Mouse (Mus musculus): ENCODE data around the gene Gm4559. TPM values are rescaled to one million over a fixed set of nuclear protein-coding genes. Genes with fewer than 3 reads are reported as not detected.
"Not testable (repeated sequence)": the region's sequence is repeated elsewhere in the genome, so short reads cannot be mapped to it uniquely, and the experiment has no call there.

The Gm4559 gene
- polyA plus RNA-seq, 1 experiment from 2014 or later, result not detected

DNA sequence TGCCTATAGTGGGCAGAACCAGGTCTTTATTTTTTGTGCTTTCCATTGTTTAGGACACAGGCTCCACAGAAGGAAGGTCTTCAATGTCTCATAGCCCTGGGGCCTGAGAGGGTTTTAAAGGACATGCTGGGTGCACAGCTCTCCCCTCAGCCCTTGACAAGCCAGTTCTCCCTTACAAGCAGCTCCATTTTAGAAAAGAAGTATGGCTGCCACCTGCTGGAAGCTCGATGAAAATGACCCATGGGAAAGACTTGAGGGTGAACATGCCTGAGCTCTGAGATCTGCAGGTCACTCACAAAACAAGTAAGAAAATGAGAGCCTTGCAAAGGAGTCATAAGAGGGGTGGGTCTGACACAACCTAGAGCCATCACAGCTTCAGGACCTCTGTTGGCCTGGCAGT, 24.3 kb downstream of the Gm4559 start:
- Histone ChIP-seq H3K36me3 (no peaks in the 10 kb centered on the region), H3K9ac (no peak overlapping the region), H3K4me3 (replicated peaks) (no peak overlapping the region), H3K9me3 (replicated peaks) (no peaks in the 10 kb centered on the region), H3K27me3 (peaks cover 14% of the 10 kb centered on the region), H3K27ac (no peak overlapping the region), H3K4me1 (no peaks in the 10 kb centered on the region), H3K4me2 (no peak overlapping the region)
- 0% methylated on average over 1 of the region's 1 CpGs for WGBS
- ATAC-seq (replicated peaks; ENCODE audit: low FRiP score), result no peak

DNA sequence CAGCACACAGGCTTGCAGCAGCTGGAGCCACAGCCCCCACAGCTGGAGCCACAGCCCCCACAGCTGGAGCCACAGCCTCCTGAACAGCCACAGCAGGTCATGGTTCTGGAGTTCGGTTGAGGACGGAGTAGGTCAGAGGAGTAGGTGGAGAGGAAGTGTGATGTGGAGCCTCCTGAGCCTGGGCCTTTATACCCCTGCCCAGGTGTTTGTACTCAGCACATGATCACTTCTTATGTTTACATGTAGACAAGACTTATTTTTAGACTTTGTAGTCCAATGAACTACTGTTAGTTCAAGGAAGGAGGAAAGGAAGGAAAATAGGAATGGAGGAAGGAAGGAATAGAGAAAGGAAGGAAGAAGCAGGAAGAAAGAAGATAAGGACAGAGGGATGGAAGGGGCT, 33.2 kb downstream of the Gm4559 start, which contains the start of gene Gm40460:
Gene Gm40460 (minus strand): TSS at position 101 of the 400 bp plus-strand sequence.
- H3K4me2 ChIP-seq, result no peak within 1 kb of the TSS
- H3K9me3 ChIP-seq (replicated peaks), result no peaks in the 10 kb centered on the region
- H3K9ac ChIP-seq, result no peak within 1 kb of the TSS
- H3K4me3 ChIP-seq (replicated peaks), result no peak within 1 kb of the TSS
- H3K4me1 ChIP-seq, result peaks cover 7% of the 10 kb centered on the region; the same call in 1 of the 2 replicates
- no peaks in the 10 kb centered on the region for H3K36me3 ChIP-seq
- 17% methylated on average over 2 of the region's 2 CpGs for WGBS
- no peak for ATAC-seq (replicated peaks; ENCODE audit: low FRiP score)
- H3K27me3 ChIP-seq, result no peaks in the 10 kb centered on the region
- H3K27ac ChIP-seq, result no peak within 1 kb of the TSS

DNA sequence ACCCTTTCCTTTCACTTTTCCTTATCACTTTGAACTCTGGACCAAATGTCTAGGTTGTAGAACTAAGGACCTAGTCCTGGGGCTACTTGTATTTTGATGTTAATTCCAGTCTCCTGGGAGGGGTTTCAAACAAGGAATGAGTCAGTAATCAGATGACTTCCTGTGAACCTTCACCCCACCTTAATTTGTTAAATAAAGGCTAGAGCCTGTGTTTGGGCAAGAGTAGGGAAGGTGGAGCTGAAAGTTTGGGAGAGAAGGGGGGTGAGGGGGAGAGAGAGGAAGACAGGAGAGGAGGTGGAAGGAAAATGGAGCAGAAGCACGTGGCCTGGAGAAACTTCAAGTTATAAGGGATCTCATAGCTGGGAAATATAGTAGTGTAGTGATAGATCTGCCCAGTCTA, 42.6 kb downstream of the Gm4559 start:
- 19% methylated on average over 1 of the region's 1 CpGs for WGBS
- ATAC-seq (replicated peaks; ENCODE audit: low FRiP score), result no peak
- no peaks in the 10 kb centered on the region for H3K4me1 ChIP-seq

DNA sequence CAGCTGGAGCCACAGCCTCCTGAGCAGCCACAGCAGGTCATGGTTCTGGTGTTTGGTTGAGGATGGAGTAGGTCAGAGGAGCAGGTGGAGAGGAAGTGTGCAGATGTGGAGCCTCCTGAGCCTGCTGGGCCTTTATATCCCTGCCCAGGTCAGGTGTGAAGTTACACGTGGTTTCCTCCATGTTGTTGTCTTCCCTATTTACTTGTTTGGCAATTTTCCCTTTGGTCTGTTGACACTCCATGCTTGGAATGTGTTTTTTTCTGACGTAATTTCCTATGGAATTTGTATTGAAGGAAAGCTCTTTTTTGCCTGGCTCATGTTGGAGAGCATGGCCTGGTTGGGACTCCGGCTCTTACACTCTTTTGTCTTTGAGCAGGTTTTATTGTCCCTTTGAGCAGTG, 44.3 kb downstream of the Gm4559 start, which contains the start of gene Krtap5-5:
Gene Krtap5-5 (minus strand): TSS at position 101 of the 400 bp plus-strand sequence.
- not testable (repeated sequence) for H3K4me3 ChIP-seq (replicated peaks); H3K9me3 ChIP-seq (replicated peaks); ATAC-seq (replicated peaks; ENCODE audit: low FRiP score); H3K36me3 ChIP-seq; H3K9ac ChIP-seq; H3K4me1 ChIP-seq; H3K4me2 ChIP-seq; H3K27me3 ChIP-seq; H3K27ac ChIP-seq
- 40% methylated on average over 3 of the region's 3 CpGs for WGBS

More for the DNA sequence above, 42.6 kb downstream of the Gm4559 start:
- no peaks in the 10 kb centered on the region for H3K36me3 ChIP-seq
- H3K9me3 ChIP-seq (replicated peaks), result peaks cover 6% of the 10 kb centered on the region; the same call in 1 of the 2 replicates
- no peak overlapping the region for H3K4me3 ChIP-seq (replicated peaks)
- no peak overlapping the region for H3K27ac ChIP-seq
- H3K27me3 ChIP-seq, result no peaks in the 10 kb centered on the region
- H3K4me2 ChIP-seq, result no peak overlapping the region
- no peak overlapping the region for H3K9ac ChIP-seq

DNA sequence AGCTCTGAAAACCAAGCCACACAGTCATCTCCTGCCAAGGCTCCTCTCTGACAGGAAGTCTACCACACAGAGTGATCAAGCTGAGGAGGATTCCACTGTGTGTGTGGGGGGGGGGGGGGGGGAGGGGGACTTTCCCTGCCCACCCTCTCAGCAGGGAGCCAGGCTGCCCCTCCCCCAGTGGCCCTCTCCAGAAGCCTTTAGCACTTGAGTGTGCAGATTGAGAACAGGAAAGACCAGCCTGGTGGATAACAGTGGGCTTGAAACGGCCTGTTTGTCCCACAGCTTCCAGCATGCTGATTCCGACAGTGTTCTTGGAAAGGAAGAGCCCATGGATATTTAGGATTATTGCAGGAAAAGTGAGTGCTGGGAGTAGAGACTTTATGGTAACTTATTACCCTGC, 49.6 kb downstream of the Gm4559 start:
- H3K4me1 ChIP-seq, result no peaks in the 10 kb centered on the region
- no peaks in the 10 kb centered on the region for H3K9me3 ChIP-seq (replicated peaks)
- 30% methylated on average over 2 of the region's 2 CpGs for WGBS
- no peak overlapping the region for H3K4me2 ChIP-seq
- no peak overlapping the region for H3K4me3 ChIP-seq (replicated peaks)
- H3K27ac ChIP-seq, result no peak overlapping the region
- H3K27me3 ChIP-seq, result no peaks in the 10 kb centered on the region
- no peak overlapping the region for H3K9ac ChIP-seq
- no peaks in the 10 kb centered on the region for H3K36me3 ChIP-seq
- no peak for ATAC-seq (replicated peaks; ENCODE audit: low FRiP score)

Other genes with a start within 250 kb of the Gm4559 start
- 62.3 and 66.9 TPM in 2 replicates for gene Mob2, start 213.3 kb downstream of the Gm4559 start, polyA plus RNA-seq (2015; fragmentation: Nextera tagmentation; extraction: Ambion mirVana)
- gene Dusp8, start 178.5 kb downstream of the Gm4559 start, polyA plus RNA-seq (2015; fragmentation: Nextera tagmentation; extraction: Ambion mirVana), result 2.6 and 2.9 TPM in 2 replicates
- gene Gm45618, start 153.6 kb downstream of the Gm4559 start, polyA plus RNA-seq (2015; fragmentation: Nextera tagmentation; extraction: Ambion mirVana), result not detected in 2 replicates
- not detected in 2 replicates for gene Gm39115, start 138.3 kb downstream of the Gm4559 start, polyA plus RNA-seq (2015; fragmentation: Nextera tagmentation; extraction: Ambion mirVana)
- not detected in 2 replicates for gene Gm45337, start 129.8 kb downstream of the Gm4559 start, polyA plus RNA-seq (2015; fragmentation: Nextera tagmentation; extraction: Ambion mirVana)
- gene Gm29735, start 117.2 kb downstream of the Gm4559 start, polyA plus RNA-seq (2015; fragmentation: Nextera tagmentation; extraction: Ambion mirVana), result not detected in 2 replicates
- gene Gm4553, start 108.6 kb downstream of the Gm4559 start, polyA plus RNA-seq (2015; fragmentation: Nextera tagmentation; extraction: Ambion mirVana), result not detected in 2 replicates
- not detected in 2 replicates for gene Krtap5-2, start 98.4 kb downstream of the Gm4559 start, polyA plus RNA-seq (2015; fragmentation: Nextera tagmentation; extraction: Ambion mirVana)
- gene Gm10153, start 84.0 kb downstream of the Gm4559 start, polyA plus RNA-seq (2015; fragmentation: Nextera tagmentation; extraction: Ambion mirVana), result not detected in 2 replicates
- gene Krtap5-3, start 73.0 kb downstream of the Gm4559 start, polyA plus RNA-seq (2015; fragmentation: Nextera tagmentation; extraction: Ambion mirVana), result not detected in 2 replicates
- not detected in 2 replicates for gene Gm7579, start 62.5 kb downstream of the Gm4559 start, polyA plus RNA-seq (2015; fragmentation: Nextera tagmentation; extraction: Ambion mirVana)
- gene Krtap5-5, start 44.4 kb downstream of the Gm4559 start, polyA plus RNA-seq (2015; fragmentation: Nextera tagmentation; extraction: Ambion mirVana), result not detected in 2 replicates
- gene Gm40460, start 33.3 kb downstream of the Gm4559 start, polyA plus RNA-seq (2015; fragmentation: Nextera tagmentation; extraction: Ambion mirVana), result not detected in 2 replicates
- not detected in 2 replicates for gene Gm2431, start 16.0 kb downstream of the Gm4559 start, polyA plus RNA-seq (2015; fragmentation: Nextera tagmentation; extraction: Ambion mirVana)
- not detected in 2 replicates for gene Krtap5-1, start 22.8 kb upstream of the Gm4559 start, polyA plus RNA-seq (2015; fragmentation: Nextera tagmentation; extraction: Ambion mirVana)
- not detected in 2 replicates for gene Krtap5-4, start 29.2 kb upstream of the Gm4559 start, polyA plus RNA-seq (2015; fragmentation: Nextera tagmentation; extraction: Ambion mirVana)
- gene Ifitm10, start 99.4 kb upstream of the Gm4559 start, polyA plus RNA-seq (2015; fragmentation: Nextera tagmentation; extraction: Ambion mirVana), result 1.8 and 2.3 TPM in 2 replicates
- 1.2 and 2.5 TPM in 2 replicates for gene Gm49369, start 108.3 kb upstream of the Gm4559 start, polyA plus RNA-seq (2015; fragmentation: Nextera tagmentation; extraction: Ambion mirVana)
- gene Ctsd, start 113.7 kb upstream of the Gm4559 start, polyA plus RNA-seq (2015; fragmentation: Nextera tagmentation; extraction: Ambion mirVana), result 294 and 312 TPM in 2 replicates
- 0.62 and 1.3 TPM in 2 replicates for gene Syt8, start 160.5 kb upstream of the Gm4559 start, polyA plus RNA-seq (2015; fragmentation: Nextera tagmentation; extraction: Ambion mirVana)
- 19.0 and 45.8 TPM in 2 replicates for gene Tnni2, start 167.4 kb upstream of the Gm4559 start, polyA plus RNA-seq (2015; fragmentation: Nextera tagmentation; extraction: Ambion mirVana)
- gene Lsp1, start 186.4 kb upstream of the Gm4559 start, polyA plus RNA-seq (2015; fragmentation: Nextera tagmentation; extraction: Ambion mirVana), result 115 and 139 TPM in 2 replicates
- gene Tnnt3, start 224.5 kb upstream of the Gm4559 start, polyA plus RNA-seq (2015; fragmentation: Nextera tagmentation; extraction: Ambion mirVana), result 23.5 and 46.2 TPM in 2 replicates